Mouse (Mus musculus) midbrain, embryonic 16.5 days (tissue): Measurements from ENCODE around the gene Plekhm1. TPM values are rescaled to one million over a fixed set of nuclear protein-coding genes. Genes with fewer than 3 reads are reported as not detected.
A peak's percentile ranks its signal among the peaks of the same experiment; 100 is the strongest.

ENCODE experiments used
- ATAC-seq: fragments of 200-750 bp; cut with Nextera tagmentation; 2 replicates; pipeline ENCODE4 v1.8.0; 2017; ENCODE audit warnings: moderate TSS enrichment
- H3K27ac ChIP-seq: fragments of 300-500 bp; sonication (generic); 2 replicates; pipeline ENCODE4 v1.5.1; 2014; ENCODE audit warnings: mild to moderate bottlenecking, low read length, mixed read lengths
- H3K27me3 ChIP-seq: fragments of 300-500 bp; sonication (generic); 2 replicates; pipeline ENCODE4 v1.6.1; 2014; ENCODE audit warnings: low read depth, low read length, mixed read lengths; ENCODE audit not compliant: control insufficient read depth, insufficient read depth
- H3K36me3 ChIP-seq: fragments of 300-500 bp; sonication (generic); 2 replicates; pipeline ENCODE4 v1.6.1; 2014; ENCODE audit warnings: mild to moderate bottlenecking, low read length, moderate library complexity, mixed read lengths; ENCODE audit not compliant: control insufficient read depth, insufficient read depth
- H3K4me1 ChIP-seq: fragments of 300-500 bp; sonication (generic); 2 replicates; pipeline ENCODE4 v1.6.1; 2014; ENCODE audit warnings: mild to moderate bottlenecking, low read length, mixed read lengths; ENCODE audit not compliant: control insufficient read depth, insufficient read depth
- H3K4me2 ChIP-seq: fragments of 300-500 bp; sonication (generic); 2 replicates; pipeline ENCODE4 v1.6.1; 2014; ENCODE audit warnings: mild to moderate bottlenecking, low read length, mixed read lengths
- H3K4me3 ChIP-seq: fragments of 300-500 bp; sonication (generic); 2 replicates; pipeline ENCODE4 v1.5.1; 2014; ENCODE audit warnings: low read depth, mild to moderate bottlenecking, low read length, moderate library complexity, mixed read lengths
- H3K9ac ChIP-seq: fragments of 300-500 bp; sonication (generic); 2 replicates; pipeline ENCODE4 v1.6.1; 2014; ENCODE audit warnings: low read depth, low read length, mixed read lengths
- H3K9me3 ChIP-seq: fragments of 300-500 bp; sonication (generic); replicated peaks from 2 replicates; pipeline ENCODE4 v1.6.1; 2014; ENCODE audit warnings: mild to moderate bottlenecking, low read length, mixed read lengths; ENCODE audit not compliant: control insufficient read depth, poor library complexity, severe bottlenecking
- WGBS: fragments of 180-500 bp; shearing (Covaris S2); extraction: QIAGEN DNeasy Blood & Tissue Kit; methylation state at CpG from one replicate; pipeline ENCODE4 v1.1.7; 2014; 5-methylcytosine and 5-hydroxymethylcytosine counted together
- polyA plus RNA-seq: library from polyadenylated mRNA; unstranded; fragments of >200 nt; fragmentation: Nextera tagmentation; extraction: Ambion mirVana; gene quantifications from 2 replicates; pipeline ENCODE4 v1.2.1, GENCODE M21; 2015

Gene Plekhm1
- polyA plus RNA-seq, 1 experiment from 2014 or later = 8.9 TPM

- no peaks in the 10 kb centered on the region for H3K36me3 ChIP-seq
- H3K27me3 ChIP-seq = peaks cover 53% of the 10 kb centered on the region
- H3K27ac ChIP-seq = no peak overlapping the region
- no peak for ATAC-seq
- no peak overlapping the region for H3K9ac ChIP-seq
- peaks cover 28% of the 10 kb centered on the region for H3K4me1 ChIP-seq
- H3K4me3 ChIP-seq = no peak overlapping the region; the same call in 1 of the 2 replicates
- H3K4me2 ChIP-seq = peak overlapping the region; percentile 5; the same call in 1 of the 2 replicates
- WGBS = 4% methylated on average over 23 of the region's 25 CpGs
- no peaks in the 10 kb centered on the region for H3K9me3 ChIP-seq
Measured at GRCm38 (mm10) chr11:103361396-103362053, 51.0 kb downstream of the Plekhm1 start.

DNA sequence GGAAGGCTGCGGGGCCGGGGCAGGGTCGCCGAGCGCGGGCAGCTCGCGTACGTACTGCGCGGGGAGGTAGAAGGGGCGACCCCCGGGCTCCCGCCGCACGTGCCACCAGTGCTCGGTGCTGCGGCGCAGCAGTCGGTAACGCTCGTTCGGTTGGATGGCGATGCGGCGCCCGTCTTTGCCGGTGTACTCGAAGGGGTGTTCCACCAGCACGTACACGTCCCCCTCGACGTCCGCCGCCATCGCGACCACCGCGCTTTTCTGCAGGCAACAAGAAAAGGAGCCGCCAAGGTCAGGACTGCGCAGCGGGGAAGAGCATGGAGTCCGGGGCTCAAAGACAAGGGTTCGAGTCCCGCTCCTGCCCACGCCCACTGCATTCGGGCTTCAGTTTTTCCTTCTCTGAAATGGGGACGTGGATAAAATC, 51.8 kb downstream of the Plekhm1 start:
- 4% methylated on average over 37 of the region's 48 CpGs for WGBS

DNA sequence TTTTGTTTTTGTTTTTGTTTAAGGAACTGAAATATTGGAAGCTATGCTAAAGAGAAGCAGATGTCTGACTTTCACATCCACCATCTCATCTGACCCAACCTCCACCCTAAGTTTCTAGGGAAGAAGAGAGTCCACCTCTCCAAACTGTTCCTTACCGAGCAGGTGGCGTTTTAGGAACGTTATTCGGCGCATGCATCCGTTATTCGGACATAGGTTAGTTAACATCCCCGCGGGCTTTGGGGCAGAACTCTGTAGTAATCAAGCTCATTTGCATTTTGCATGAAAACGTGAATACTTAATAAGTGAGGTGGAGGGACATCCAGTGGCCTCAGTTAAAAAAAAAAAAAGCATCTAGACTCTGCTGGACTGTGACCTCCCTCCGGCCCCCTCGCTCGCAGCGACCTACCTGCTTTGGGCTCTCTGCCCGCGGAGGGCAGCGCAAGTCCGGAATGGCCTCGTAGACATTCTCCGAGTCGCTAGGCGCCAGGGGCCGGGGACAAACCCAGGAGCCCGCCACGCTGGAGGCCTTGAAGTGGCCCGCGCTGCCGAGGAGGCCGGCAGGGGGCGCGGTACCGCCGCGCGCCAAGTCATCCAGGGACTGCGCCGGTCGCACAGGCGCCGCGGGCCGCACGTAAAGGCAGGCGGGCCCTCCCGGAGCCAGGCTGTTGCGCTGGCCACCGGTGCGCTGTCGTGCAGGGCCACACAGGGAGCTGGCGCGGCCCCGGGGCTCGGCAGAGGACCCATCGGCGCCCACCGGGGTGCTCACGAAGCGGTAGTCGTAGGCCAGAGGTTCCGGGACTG, 52.4 kb downstream of the Plekhm1 start:
- Histone ChIP-seq H3K9ac (peak overlapping the region; percentile 66), H3K4me3 (peak overlapping the region; percentile 45), H3K27ac (no peak overlapping the region), H3K9me3 (no peaks in the 10 kb centered on the region), H3K4me2 (peak overlapping the region; percentile 76), H3K36me3 (no peaks in the 10 kb centered on the region), H3K27me3 (peaks cover 45% of the 10 kb centered on the region), H3K4me1 (peaks cover 28% of the 10 kb centered on the region)
- under 1% methylated on average over 60 of the region's 60 CpGs for WGBS
- peak; percentile 63 for ATAC-seq

More for the DNA sequence above, 51.8 kb downstream of the Plekhm1 start:
- no peaks in the 10 kb centered on the region for H3K36me3 ChIP-seq
- H3K4me1 ChIP-seq = peaks cover 28% of the 10 kb centered on the region
- peak; percentile 9; the same call in 1 of the 2 replicates for ATAC-seq
- peak overlapping the region; percentile 76 for H3K4me2 ChIP-seq
- H3K27ac ChIP-seq = no peak overlapping the region
- H3K9me3 ChIP-seq = no peaks in the 10 kb centered on the region
- peak overlapping the region; percentile 45 for H3K4me3 ChIP-seq
- peak overlapping the region; percentile 66 for H3K9ac ChIP-seq
- H3K27me3 ChIP-seq = peaks cover 52% of the 10 kb centered on the region

GRCm38 (mm10) chr11:103359122-103359521, 53.4 kb downstream of the Plekhm1 start:
- Histone ChIP-seq H3K27ac (no peak overlapping the region), H3K4me2 (peak overlapping the region; percentile 39), H3K36me3 (no peaks in the 10 kb centered on the region), H3K9ac (no peak overlapping the region; the same call in 1 of the 2 replicates), H3K9me3 (no peaks in the 10 kb centered on the region), H3K27me3 (peaks cover 38% of the 10 kb centered on the region), H3K4me1 (peaks cover 28% of the 10 kb centered on the region), H3K4me3 (no peak overlapping the region; the same call in 1 of the 2 replicates)
- under 1% methylated on average over 22 of the region's 22 CpGs for WGBS
- 0 out of 2 replicates have a peak, but pooled peaks have one; percentile 32 for ATAC-seq

GRCm38 (mm10) chr11:103358316-103358715, 54.2 kb downstream of the Plekhm1 start:
- no peaks in the 10 kb centered on the region for H3K9me3 ChIP-seq
- no peak overlapping the region for H3K4me2 ChIP-seq
- 57% methylated on average over 4 of the region's 4 CpGs for WGBS
- no peak overlapping the region for H3K9ac ChIP-seq
- no peak for ATAC-seq
- peaks cover 33% of the 10 kb centered on the region for H3K27me3 ChIP-seq
- H3K4me1 ChIP-seq = peaks cover 25% of the 10 kb centered on the region
- no peak overlapping the region for H3K27ac ChIP-seq
- no peak overlapping the region for H3K4me3 ChIP-seq
- no peaks in the 10 kb centered on the region for H3K36me3 ChIP-seq

- H3K4me1 ChIP-seq = peaks cover 19% of the 10 kb centered on the region
- 93% methylated on average over 10 of the region's 10 CpGs for WGBS
- H3K27me3 ChIP-seq = peaks cover 33% of the 10 kb centered on the region
- ATAC-seq = no peak
- H3K4me2 ChIP-seq = no peak overlapping the region
- no peak overlapping the region for H3K4me3 ChIP-seq
- 0 out of 2 replicates have a peak, but pooled peaks cover under 1% of the 10 kb centered on the region for H3K9me3 ChIP-seq
- H3K36me3 ChIP-seq = no peaks in the 10 kb centered on the region
- H3K27ac ChIP-seq = no peak overlapping the region
- H3K9ac ChIP-seq = no peak overlapping the region
Measured at GRCm38 (mm10) chr11:103357710-103358109, 54.8 kb downstream of the Plekhm1 start.

- Histone ChIP-seq H3K4me3 (no peak overlapping the region), H3K27me3 (peaks cover 29% of the 10 kb centered on the region), H3K27ac (no peak overlapping the region), H3K4me1 (peaks cover 13% of the 10 kb centered on the region), H3K9me3 (0 out of 2 replicates have a peak, but pooled peaks cover 3% of the 10 kb centered on the region), H3K9ac (no peak overlapping the region), H3K36me3 (no peaks in the 10 kb centered on the region), H3K4me2 (no peak overlapping the region)
- 86% methylated on average over 16 of the region's 16 CpGs for WGBS
- ATAC-seq = no peak
Measured at GRCm38 (mm10) chr11:103356938-103357670, 55.4 kb downstream of the Plekhm1 start.

DNA sequence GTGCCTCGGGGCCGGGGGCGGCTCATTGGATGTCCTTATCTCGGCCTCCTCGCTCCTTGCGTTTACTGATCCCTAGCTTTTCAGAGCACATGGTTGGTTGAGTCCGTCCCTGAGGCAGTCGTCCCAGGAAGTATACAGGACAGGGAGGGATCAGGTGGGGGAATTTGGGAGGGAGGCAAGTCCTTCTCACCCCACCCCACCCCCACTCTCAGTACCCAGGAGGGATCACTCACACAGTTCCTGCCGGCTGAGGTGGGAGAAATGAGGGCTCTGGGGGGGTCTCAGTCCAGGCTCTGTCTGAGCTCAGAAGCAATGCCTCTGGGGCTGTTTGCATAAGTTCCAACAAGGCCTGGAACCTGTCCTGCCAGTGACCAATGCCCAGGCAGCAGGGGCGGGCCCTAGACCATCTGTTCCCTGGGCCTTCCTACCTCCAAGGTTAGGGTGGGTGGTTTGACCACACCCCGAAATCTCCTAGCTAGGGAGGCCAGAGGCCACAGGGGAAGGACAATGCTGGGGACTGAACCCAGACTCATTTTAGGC, 56.4 kb downstream of the Plekhm1 start:
- peaks cover 19% of the 10 kb centered on the region for H3K27me3 ChIP-seq
- no peak for ATAC-seq

More for the DNA sequence above, 56.4 kb downstream of the Plekhm1 start:
- Histone ChIP-seq H3K4me2 (no peak overlapping the region), H3K36me3 (no peaks in the 10 kb centered on the region), H3K9me3 (0 out of 2 replicates have a peak, but pooled peaks cover 3% of the 10 kb centered on the region), H3K4me3 (no peak overlapping the region), H3K4me1 (peaks cover 9% of the 10 kb centered on the region; the same call in 1 of the 2 replicates), H3K27ac (no peak overlapping the region), H3K9ac (no peak overlapping the region)
- 25% methylated on average over 11 of the region's 11 CpGs for WGBS
